Mouse (Mus musculus): ENCODE data around the gene Ccdc155.

- TF ChIP-seq CTCF (IDR thresholded peaks at IDR 0.05; ENCODE audit: borderline replicate concordance, extremely low read depth, insufficient read depth, insufficient read length) (peak; percentile 33; the same call in 1 of the 2 replicates), POLR2A (IDR thresholded peaks at IDR 0.05; ENCODE audit: borderline replicate concordance, extremely low read depth, insufficient read depth, insufficient read length, poor library complexity, severe bottlenecking) (no peak)
These were observed 49.6 kb downstream of the Ccdc155 start for GRCm38 (mm10) chr7:45154993-45155514.

Data from brain, embryonic 14.5 days (tissue).